Mouse (Mus musculus) cerebellum, adult 8-10 months (tissue): Measurements from ENCODE around the gene Lrp6.
A peak's percentile ranks its signal among the peaks of the same experiment; 100 is the strongest.

Source experiments
- DNase-seq: peaks from one replicate; pipeline ENCODE4 v3.0.0; 2022

Lrp6 gene

DNA sequence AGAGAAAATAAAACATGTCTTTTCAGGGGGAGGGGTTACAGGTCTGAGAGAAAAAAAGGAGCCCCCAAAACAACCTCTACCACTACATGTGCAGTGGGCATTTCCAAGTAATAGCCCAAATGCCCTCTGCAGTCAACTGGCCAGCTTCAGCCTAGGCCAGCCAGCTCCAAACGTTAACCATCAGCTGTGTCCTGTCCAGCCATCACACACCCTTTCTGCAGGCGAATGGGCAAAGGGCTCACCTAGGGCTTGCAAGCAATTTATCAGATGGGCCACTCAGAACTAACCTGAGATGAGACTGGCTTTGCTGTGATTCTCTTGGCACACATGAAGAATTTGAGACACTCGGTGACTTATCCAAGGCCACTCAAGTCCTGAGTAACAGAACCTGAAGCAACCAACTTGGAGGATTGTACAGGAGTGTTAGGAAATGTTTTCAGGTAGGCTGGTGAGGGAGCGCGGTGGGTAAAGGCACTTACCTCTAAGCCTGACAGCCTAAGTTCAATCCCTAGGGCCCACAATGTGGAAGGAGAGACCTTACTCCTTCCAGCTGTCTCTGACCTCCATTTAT lies 1.3 kb upstream of the Lrp6 start:
- DNase-seq: no peak

DNA sequence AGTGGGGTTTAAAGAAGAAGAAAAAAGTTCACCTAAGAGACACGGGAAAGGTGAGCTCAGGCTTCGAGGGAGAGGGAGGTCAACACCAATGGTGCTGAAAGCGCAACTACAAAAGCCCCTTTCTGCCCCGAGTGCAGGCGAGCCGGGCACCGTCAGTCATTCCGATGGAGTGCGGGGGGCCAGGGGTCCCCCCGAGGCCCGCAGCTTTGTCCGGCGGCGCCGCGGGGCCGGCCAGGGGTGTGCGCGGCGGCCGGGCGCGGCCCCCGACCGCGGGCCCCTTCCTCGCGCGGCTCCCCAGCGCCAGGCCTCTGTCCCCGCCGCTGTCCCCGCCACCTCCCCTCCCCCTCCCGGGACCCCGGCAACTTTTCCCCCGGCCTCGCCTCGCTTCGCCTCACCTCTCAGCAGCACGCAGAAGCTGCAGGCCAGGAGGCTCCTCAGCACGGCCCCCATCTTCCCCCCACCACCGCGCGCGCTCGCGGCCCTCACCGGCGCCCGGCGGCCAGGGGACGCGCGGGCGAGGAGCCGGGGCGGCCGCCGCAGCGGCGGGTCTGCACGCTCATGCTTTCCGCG lies 432 bp downstream of the Lrp6 start:
- peak; percentile 27 for DNase-seq

DNA sequence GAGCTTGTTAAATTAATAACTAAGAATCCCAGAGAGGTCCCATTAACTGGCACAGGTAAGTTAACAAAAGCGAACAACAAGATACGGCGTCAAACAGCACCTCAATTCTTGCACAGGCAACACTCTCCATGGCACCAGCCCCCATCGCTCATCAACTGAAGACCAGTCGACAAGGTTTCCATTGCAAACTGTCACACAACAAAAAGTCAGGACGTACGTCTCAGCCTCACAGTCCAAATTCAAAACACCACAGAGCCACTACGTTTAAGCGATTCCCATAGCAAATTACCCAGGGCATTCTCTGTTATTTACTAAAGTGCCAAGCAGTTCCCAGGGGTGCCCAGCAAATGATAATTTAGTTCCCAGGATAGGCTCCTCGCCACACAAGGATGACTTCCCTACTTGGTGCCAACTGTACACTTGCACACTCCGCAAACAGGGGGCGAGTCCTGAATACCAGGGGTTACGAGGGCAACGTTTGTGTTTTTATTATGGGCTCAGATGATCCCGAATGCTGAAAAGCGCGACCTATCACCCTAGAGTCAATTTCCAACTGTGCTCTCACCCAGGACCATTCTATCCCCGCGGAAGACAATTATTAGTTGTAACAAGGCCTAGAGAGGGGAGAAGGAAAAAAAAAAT lies 1.0 kb downstream of the Lrp6 start:
- DNase-seq: peak; percentile 18

DNA sequence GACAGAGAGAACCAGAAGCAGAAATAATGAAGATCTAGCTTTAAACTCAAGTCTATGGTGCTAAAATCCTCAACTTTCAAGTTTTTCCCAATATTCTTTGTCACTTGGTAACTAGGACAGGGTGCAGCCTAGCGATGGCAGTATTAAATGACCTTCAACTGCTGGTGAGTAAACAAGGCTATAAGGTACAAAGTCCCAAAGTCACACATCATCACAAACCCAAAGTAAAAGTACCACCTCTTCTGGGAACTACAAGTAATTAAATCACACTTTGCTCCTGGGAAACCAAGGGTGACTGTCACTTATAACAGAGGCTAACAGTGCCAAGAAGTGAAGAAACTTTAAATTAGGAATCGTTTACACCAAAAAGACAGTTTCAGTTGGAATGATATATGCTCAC lies 2.2 kb downstream of the Lrp6 start:
- DNase-seq: no peak

DNA sequence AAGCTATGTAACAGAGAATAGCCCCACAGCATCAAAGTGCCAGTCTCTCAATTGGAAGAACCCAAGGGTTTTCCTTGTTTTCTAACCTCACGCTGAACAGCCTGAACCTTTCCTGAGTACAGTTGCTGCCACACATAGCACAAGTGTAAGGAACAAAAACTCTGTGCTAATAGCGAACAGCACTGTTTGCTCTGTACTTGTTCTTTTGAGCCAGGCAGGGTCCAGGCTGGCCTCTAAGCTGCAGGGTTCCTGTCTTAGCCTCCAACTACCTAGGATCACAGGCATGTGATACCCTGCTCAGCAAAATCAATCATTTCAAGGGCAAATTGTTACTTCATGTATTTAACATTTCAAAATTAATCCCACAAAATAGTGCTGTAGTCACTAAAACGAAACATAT lies 7.1 kb downstream of the Lrp6 start:
- DNase-seq: no peak

DNA sequence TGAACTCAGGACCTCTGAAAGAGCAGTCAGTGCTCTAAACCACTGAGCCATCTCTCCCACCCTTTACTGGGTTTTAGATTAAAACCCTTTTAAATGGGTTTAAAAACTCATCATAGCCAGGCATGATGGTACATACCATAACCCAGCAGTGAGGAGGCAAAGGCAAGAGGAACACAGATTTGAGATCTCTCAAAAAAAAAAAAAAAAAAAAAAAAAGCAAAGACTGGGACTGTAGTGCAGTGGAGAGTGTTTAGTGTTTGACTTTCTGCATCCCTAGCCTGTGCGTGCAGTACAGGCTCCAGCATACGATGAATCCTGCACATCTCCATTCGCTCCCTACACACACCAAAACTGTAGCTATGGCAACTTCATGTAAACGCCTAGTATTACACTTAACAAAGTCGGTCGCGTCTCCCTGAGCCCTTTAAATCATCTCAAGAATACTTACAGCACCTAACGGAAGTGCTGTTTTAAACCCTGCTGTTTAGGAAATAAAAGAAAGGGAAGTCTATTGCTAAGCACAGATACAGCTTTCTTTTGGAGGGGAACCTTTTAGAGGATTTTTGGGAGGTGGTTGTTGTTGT lies 8.1 kb downstream of the Lrp6 start:
- no peak for DNase-seq

DNA sequence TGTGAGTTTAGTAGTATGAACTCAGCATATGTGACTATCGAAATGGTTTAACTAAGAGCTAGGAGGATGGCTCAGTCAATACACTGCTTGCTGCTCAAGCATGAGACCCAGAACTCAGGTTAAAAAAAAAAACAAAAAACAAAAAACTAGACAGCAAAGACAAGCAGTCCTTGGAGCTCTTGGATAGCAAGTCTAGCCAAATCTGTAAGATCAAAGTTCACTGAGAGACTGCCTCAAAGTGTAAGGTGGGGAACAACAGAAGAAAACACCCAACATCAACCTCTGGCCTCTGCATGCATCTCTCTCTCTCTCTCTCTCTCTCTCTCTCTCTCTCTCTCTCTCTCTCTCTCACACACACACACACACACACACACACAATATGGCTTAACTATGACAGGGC lies 9.7 kb downstream of the Lrp6 start:
- no peak for DNase-seq

DNA sequence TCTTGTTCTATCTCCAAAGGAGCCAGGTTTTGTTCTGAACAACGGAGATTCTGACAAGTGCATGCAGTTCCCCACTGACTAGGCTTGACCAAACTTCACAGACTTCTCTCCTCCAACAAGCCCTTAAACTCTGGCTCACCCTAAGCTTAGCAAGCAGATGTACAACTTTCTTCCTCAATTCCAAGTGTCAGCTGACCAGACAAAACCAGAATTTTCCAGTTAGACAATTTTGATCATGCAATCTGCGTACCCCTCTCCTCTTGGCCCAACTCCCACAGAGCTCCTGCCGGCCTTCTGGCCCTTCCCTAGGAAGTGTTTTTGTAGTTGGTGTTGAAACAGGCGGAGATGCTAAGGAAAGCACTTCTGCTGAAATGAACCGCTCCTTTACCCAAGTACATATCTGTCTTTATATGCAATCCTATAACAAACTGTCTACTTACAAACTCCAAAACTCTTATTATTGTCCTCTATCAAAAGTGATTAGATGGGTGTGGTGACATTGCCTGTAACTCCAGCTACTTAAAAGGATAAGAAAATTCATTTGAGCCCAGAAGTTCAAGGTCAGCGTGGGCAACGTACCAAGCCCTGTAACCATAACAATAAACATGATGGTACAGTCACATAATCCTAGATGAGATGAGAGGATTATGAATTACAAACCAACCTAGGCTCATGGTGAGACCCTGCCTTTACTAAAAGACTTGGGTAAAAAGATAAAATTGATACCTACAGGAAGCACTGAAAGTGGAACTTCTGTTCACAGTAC lies 10.4 kb downstream of the Lrp6 start:
- no peak for DNase-seq

DNA sequence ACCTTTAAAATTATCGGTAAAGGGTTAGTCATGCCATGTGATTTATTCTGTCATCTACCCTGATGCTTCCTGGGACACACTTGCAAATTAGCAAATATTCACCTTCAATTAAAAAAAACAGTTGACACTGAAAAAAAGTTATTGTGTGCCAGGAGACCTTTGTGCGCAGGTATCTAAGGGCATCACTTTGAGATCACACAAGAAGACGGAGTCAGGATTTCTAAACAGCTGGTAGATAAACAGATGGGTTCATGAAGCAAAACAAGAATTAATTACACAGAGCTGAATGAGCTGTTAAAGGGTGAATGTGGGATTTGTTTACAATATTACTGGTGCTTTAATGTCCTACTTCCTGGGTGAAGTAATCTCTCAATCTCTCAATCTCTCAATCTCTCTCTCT lies 11.6 kb downstream of the Lrp6 start:
- no peak for DNase-seq

DNA sequence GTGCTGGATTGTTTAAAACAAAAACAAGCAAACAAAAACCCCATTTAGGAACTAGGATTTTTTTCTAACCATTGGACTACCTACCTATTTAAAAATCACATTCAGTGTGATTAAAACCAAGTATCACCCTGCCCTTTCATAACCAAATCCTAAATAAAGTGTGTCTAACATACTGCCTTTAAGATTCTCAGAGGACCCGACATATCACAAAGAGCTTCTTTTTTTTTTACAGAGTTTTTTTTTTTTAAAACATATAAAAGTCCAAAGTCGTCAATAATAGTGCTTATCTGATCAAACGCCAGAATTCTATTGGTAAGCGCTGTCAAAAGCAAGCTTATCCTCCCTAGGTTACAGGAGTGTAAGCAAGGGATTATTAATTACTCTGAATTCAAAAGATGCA lies 12.5 kb downstream of the Lrp6 start:
- DNase-seq: no peak

DNA sequence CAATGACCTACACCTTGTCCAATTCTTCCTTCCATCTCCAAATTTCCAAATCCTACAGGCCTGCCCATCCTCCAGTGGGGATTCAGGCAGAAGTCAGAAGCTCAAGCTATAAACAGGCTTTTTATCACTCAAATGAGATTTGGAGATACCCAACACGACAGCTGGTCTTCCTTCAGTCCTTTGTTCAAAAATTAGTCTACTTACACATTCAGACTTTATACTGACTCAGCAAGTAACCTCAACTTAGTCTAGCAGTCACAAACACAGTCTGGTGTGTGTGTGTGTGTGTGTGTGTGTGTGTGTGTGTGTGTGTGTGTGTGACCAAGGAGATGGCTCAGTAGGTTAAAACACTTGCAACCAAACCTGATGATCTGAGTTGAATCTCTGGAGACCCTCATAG lies 15.8 kb downstream of the Lrp6 start:
- DNase-seq: no peak

DNA sequence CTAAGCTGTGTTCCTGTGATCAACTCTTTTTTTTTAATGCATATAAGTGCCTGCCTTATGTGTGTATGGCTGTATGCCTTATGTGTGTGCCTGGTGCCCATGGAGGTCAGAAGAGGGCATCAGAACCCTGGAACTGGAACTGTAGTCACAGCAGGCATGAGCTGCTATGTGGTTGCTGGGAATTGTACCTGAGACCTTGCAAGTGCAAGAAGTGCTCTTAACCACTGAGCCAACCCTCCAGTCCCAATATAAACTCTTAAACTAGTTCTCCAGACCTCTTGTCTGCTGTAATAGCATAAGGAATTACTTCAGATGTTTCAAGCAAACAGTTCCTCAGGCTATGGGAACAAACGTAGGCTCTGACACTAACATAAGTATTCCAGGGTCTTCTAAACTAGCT lies 16.4 kb downstream of the Lrp6 start:
- no peak for DNase-seq

DNA sequence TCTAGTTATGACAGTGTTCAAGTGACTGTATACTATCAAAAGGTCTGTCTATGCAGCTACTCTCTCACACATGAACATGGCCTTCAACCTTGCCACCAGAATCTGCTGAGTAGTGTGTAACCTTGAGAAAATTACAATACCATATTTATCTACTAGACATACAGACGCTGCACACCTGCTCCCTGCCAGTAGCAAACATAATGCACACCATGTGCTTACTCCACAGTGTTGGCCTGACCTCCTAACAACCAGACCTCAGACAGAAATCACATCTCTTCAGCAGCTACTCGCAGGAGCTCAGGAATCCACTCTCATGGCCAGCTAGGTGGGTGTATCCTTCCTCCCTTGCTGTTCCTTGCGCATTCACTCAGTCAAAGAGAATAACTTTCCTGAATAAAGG lies 21.9 kb downstream of the Lrp6 start:
- DNase-seq: no peak

DNA sequence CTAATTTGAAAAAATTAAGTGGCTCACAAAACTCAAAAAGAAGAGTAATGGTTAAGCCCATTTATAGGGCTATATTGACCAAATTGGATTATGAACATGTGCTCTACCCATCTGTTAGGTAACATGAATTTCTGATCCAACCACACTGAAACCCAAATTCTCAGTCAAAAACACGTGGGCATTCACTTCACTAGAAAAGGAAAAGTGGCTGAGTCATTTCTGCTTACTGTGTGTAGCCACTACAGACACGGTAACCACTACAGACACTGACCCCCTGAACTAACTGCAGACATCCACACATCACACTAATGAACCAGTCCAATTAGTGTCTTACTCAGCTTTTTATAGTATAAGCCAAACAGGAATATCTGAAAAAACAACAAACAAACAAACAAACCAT lies 22.7 kb downstream of the Lrp6 start:
- DNase-seq: no peak

DNA sequence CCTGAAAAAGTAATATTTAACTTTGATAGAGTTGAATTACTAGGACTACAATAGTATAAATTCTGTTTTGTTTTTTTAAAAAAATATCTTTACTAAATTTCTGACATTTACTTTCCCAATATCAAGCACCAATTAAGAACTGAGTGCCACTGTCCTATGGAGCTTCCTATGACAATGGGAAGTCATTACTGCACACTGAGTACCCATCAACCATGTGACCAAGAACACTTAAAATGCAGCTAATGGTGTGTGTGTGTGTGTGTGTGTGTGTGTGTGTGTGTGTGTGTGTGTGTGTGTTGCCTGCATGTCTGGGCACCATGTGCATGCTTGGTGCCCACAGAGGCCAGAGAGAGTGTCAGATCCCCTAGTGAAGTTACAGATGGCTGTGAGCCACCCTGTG lies 23.2 kb downstream of the Lrp6 start:
- DNase-seq: no peak

DNA sequence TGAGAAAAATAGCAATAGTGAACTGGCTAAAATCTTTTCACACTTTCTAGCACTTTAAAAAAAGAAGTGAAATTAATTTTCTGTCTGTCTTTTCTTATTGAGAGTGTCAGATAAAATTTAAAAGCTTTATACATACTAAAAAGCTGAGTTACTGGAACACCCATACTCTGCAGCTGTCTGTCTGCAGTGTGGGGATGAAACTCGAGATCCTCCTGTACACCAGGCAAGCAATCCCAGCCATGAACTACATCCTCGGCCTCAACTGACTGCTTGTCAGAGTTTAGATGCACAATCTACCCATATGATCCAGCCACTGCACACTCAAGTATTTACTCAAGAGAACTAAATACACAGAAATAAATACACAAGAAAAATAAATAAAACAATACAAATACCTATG lies 24.4 kb downstream of the Lrp6 start:
- no peak for DNase-seq

DNA sequence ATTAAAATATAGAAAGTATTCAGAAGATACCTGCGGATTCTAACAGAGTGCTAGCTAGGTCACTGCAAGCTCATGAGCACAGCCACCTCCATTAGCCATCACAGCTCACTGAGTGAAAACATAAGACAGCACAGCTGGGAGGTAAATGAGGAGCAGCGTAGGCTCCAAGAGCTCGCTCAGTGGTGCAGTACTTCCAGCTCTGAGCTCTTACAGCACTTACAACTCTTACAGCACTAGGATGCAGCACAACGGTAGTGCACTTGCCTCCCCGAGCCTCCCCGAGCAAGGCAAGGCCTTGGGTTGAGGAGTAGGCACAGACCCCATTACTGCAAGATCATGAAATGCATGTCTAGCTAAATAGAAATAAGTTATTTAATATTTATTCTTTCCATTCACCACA lies 26.6 kb downstream of the Lrp6 start:
- DNase-seq: no peak

DNA sequence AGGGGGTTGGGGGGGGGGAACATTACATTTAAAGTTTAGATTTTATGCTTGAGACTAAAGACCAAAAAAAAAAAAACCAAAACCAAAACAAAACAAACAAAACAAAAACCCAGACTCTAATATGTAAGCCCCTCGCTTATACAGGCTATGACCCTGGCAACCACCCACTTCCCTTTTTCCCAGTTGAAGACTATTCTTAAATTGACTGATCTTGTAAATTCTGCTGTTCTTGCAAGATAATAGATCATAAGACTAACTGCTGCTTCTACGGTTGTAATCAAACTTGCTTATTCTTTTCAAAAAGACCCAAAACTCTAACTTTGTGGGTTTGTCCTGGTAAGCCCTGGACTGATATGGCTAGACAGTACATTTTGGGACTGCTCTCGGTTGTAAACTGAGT lies 27.3 kb downstream of the Lrp6 start:
- no peak for DNase-seq

DNA sequence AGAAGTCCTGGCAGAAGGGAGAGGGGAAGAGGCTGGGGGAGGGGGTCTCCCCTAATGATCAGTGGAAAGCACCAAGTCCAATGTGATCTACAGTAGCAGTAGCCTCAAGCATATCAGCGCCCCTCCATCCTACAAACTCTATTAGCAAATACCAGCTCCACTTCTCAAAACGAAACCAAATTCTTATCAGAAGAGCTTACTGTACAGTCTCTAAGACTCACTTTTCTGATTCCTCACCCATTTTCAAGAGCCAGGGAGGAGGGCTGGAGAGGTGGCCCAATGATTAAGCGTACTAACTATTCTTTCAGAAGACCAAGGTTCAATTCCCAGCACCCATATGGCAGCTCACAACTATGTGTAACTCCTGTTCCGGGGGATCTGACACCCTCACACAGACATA lies 28.0 kb downstream of the Lrp6 start:
- no peak for DNase-seq

DNA sequence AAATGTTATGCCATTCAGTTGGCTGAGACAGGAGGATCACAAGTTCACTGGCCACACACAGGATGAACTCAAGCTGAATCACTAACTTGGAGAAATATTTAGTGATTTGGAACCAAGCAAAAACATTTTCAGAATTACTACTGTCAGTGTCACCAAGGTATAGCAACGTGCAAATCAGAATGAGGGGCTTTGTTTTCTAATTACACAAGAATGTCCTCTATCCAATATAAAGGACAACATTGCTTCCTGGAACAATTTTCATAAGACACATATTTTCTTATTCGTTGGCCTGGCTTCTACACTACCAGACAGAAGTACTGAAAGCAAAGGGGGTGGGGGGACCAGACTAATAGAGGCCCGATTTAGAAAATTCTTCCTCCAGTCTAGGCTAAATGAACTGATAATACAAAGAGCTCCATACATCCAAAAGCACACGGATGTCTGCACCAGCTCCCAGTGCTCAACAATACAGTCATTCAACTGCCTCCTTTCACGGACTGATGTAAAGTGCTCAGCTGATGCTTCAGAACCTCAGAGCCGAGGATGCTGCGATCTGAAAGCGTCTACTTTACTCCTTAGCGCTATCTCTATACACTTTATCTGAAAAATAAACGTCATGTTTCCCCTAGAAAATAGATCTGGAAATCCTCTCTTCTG lies 29.2 kb downstream of the Lrp6 start:
- no peak for DNase-seq

DNA sequence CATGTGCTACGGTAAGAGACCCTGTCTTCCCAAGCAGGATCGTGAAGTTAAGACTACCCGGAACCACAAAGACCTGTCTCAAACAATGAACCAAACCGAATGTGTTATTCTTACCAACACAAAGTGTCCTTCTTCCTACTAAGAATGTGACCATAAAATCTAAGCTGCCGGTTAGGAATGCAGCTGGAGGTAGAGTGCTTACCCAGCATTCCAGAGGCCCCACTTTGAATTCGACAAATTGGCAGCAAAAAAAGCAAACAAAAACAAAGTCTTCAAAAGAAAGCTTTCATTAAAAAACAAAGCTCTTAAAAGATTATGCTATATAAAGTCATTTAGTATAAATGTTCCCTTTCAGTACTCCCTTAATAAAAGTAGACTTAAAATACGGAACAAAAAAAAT lies 31.6 kb downstream of the Lrp6 start:
- no peak for DNase-seq

DNA sequence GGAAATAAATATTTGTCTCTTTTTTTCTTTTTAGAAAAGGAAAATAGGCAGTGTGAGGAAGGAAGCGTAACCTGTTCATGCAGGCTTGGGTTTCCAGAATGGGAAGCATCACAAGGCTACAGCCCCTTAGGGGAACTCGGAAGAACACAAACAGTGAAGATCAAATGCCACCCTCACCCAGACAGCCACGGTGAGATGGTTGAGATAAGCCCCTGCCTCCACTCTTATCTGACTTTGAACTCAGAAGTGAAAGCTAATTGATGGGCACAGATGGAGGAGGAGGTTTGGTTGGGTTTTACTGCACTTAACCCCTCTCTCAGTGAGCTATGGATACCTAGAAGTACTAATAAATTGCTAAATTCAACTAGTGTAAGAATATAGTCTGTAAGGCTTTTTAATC lies 33.7 kb downstream of the Lrp6 start:
- no peak for DNase-seq

DNA sequence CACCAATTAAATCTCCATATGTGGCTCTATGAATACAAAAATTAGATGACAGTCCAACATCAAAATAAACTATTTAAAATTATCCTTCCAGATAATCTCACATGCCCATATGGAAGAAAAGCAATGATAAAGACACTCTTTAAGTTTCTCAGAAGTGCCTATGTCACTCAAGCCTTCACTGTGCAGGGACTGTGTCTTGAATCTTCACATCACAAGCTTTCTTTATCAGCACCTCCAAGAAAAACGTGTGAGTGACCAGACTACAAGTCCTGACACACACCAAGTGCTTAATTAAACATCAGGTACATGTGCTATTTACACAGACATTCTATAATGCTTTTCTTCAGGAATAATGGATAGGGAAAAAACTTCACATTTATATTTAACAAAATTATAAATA lies 34.8 kb downstream of the Lrp6 start:
- DNase-seq: no peak
